Mouse (Mus musculus) Patski (cell line): Measurements from ENCODE around the gene Smc1b. TPM values are rescaled to one million over a fixed set of nuclear protein-coding genes. Genes with fewer than 3 reads are reported as not detected.

Experiments
- ATAC-seq: fragments of 100-300 bp; one replicate; pipeline ENCODE4 v1.8.0; 2021
- CTCF ChIA-PET: fragments of 350-600 bp; sonication (Branson Sonifier 250); formaldehyde crosslinking; loops from one replicate; lab custom pipeline; 2022; ENCODE audit warnings: inconsistent platforms; lab: Charles Lee
- POLR2A ChIA-PET: fragments of 350-600 bp; sonication (Branson Sonifier 250); formaldehyde crosslinking; loops from one replicate; lab custom pipeline; 2022; ENCODE audit warnings: antibody characterized with exemption, inconsistent platforms; lab: Charles Lee
- DNase-seq: peaks from one replicate; pipeline ENCODE4 v3.0.0-alpha.2; 2011; ENCODE audit warnings: low read depth, low spot score
- H3K27me3 ChIP-seq: fragments of 371-371 bp; one replicate; pipeline ENCODE4 v1.5.1; 2021
- CTCF ChIP-seq: fragments of 100-300 bp; IDR thresholded peaks from one replicate; pipeline ENCODE4 v1.5.1; 2021
- in situ Hi-C: fragments of 300-500 bp; cut with MboI; formaldehyde crosslinking; loops from 3 replicates; pipeline ENCODE4 v1.11.1; 2018; ENCODE audit warnings: low pct_unique_long_range_greater_than_20kb, mixed read lengths
- polyA plus RNA-seq: library from polyadenylated mRNA; unstranded; gene quantifications from one replicate; pipeline ENCODE4 v1.2.3, GENCODE M21; 2021

Smc1b gene
- polyA plus RNA-seq, 1 experiment from 2014 or later: 0.01 TPM

DNA sequence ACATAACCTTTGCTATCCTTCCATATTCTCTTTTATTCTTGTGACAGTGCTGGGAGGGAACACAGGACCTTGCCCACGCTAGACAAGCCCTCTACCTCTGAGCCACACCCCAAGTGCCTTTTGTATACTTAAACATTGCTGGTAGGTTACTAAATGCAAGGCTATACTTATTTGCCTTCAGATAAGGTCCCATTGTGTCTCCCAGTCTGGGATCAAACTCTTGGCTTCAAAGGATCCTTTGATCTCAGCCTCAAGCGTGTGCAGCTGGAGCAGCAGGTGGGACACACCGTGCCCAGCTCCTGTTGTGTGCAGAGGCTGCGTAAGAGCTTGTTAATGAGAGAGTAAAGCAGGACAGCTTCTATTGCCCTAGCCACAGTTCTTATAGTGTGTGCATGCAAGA is 104.0 kb downstream of the Smc1b start:
- in situ Hi-C loops: no loop called here
- CTCF ChIA-PET: no interaction called here

DNA sequence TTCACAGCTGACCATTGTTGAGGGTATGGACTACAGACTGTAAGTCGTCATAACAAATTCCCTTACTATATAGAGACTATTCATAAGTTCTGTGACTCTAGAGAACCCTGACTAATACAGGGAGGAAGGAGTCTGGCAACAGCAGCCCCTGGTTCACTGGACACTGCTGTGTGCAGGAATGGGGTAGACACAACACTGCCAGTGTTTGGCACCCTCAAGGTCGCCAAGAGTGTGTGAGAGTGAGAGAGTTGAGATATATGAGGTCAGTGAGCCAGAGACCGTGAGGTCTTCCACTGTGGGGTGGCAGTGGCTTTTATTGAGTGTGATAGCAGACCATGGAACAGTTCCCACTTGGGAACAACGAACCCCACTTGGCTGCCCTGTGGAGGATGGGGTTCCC is 105.6 kb downstream of the Smc1b start:
- CTCF ChIA-PET: no interaction called here
- in situ Hi-C loops: no loop called here
- POLR2A ChIA-PET: no interaction called here
- H3K27me3 ChIP-seq: no peaks in the 10 kb centered on the region
- no peak for ATAC-seq
- no peak for DNase-seq
- no peak for TF ChIP-seq CTCF

More for the DNA sequence above, 104.0 kb downstream of the Smc1b start:
- ATAC-seq (no peak), DNase-seq (no peak)
- POLR2A ChIA-PET: no interaction called here
- no peaks in the 10 kb centered on the region for H3K27me3 ChIP-seq
- TF ChIP-seq CTCF: no peak

DNA sequence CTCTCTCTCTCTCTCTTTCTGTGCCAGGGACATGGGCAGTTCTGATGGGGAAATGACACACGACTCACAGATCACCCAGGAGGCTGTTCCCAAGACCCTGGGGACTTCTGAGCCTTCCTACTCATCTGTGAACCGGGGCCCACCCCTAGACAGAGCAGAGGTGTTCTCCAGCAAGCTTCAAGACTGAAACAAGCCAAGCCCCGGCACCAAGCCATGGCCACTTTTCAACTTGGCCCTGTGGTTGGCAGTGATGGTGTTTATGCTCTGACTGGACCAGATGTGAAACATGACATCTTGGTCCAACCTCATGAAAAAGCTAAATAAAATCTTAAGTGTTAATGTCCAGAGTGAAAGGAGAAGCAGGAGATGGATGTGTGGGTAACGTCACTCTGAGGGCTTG is 109.6 kb downstream of the Smc1b start:
- no peaks in the 10 kb centered on the region for H3K27me3 ChIP-seq
- in situ Hi-C loops: no loop called here
- ATAC-seq (no peak), DNase-seq (no peak)
- POLR2A ChIA-PET: interaction anchor here (1.2 kb wide), 1 partner anchor 14 kb away, joined by 3 read pairs; no protein-coding TSS in a partner anchor
- TF ChIP-seq CTCF: no peak
- CTCF ChIA-PET: interaction anchor here (1.6 kb wide), 1 partner anchor 13 kb away, joined by 5 read pairs; no protein-coding TSS in a partner anchor

DNA sequence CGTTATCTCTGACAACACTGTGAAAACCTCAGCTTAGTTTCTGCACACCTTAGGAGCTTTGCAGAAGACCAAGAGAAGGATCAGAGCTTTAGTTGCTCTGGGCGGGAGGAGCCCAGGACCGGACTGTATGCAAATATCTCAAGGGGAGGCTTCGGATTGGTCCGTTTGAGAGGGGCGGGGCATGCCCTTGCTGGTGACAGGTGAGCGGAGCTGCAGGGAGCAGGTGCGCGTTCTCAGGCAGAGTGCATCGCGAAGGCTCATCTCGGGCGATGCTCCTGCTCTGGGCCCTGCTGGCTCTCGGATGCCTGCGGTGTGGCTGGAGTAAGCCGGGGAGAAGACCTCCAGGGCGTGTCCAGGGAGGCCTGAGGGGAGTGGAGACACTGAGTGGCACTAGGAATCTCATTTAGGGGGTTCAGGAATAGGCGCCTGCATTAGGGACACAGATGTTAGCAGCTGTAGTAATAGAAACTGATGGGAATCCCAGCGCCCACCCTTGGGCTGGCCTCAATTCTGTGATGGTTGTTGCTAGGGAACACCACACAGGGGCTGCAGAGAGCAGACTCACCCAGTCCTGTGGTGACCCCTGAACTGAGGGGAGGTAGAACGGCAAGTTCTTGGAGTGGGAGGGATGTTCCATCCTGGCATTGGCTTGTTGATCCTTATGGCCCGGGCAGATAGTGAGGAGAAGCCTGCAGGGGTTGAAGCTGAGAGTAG is 114.7 kb downstream of the Smc1b start, which contains the start of gene Upk3a:
Gene Upk3a, plus strand, starts transcription at position 191 of the 714 bp plus-strand sequence.
- POLR2A ChIA-PET: no interaction called here
- TF ChIP-seq CTCF: no peak

DNA sequence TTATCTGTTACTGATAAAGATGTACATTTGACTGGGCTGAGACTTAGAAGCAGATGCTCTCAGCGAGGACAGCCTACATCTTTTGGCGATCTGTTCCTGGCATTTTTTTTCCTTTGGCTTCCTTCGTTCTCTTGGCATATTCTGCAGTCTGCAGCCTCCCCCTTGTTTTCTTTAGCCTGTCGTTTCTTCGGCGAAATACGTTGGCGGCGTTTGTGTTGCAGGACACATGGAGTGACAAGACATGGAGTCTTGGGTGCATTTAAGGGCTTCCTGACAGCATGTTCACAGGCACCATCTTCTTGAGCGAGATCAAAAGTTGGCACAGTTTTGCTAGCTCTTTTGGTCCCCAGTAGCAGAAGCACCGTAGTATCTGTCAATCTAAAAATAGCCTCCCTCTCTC is 116.0 kb downstream of the Smc1b start:
- ATAC-seq (no peak), DNase-seq (no peak)
- ChIA-PET CTCF (interaction anchor here (0.7 kb wide), 1 partner anchor 14 kb away, joined by 3 read pairs; no protein-coding TSS in a partner anchor), POLR2A (no interaction called here)
- in situ Hi-C loops: no loop called here
- H3K27me3 ChIP-seq: no peaks in the 10 kb centered on the region
- no peak for TF ChIP-seq CTCF

More for the DNA sequence above, 114.7 kb downstream of the Smc1b start, which contains the start of gene Upk3a:
- ATAC-seq (no peak), DNase-seq (no peak)
- in situ Hi-C loops: no loop called here
- CTCF ChIA-PET: interaction anchor here (1.0 kb wide), 2 partner anchors 29 to 53 kb away, joined by 3 read pairs; no protein-coding TSS in a partner anchor
- H3K27me3 ChIP-seq: no peaks in the 10 kb centered on the region

Other genes with a start within 250 kb of the Smc1b start
- 0.18 TPM for gene Gm29666, start 211.9 kb downstream of the Smc1b start, polyA plus RNA-seq
- gene Nup50, start 208.6 kb downstream of the Smc1b start, polyA plus RNA-seq: 41.5 TPM
- gene 5031439G07Rik, start 143.4 kb downstream of the Smc1b start, polyA plus RNA-seq: 85.7 TPM
- not detected for gene Upk3a, start 114.8 kb downstream of the Smc1b start, polyA plus RNA-seq
- 51.2 TPM for gene Fam118a, start 103.0 kb downstream of the Smc1b start, polyA plus RNA-seq
- gene Ribc2, start 114 bp upstream of the Smc1b start, polyA plus RNA-seq: not detected
- 11.6 TPM for gene Fbln1, start 74.0 kb upstream of the Smc1b start, polyA plus RNA-seq
- 224 TPM for gene Atxn10, start 204.3 kb upstream of the Smc1b start, polyA plus RNA-seq